Mouse (Mus musculus): ENCODE measurements at regions not wholly inside any gene's neighbourhood (a gene's known extent, or its start where the extent isn't known, plus 50 kb on each side); places are given as distances from the start of the nearest gene placed in this dataset.
A peak's percentile ranks its signal among the peaks of the same experiment; 100 is the strongest.

- 92% methylated on average over 3 of the region's 3 CpGs for WGBS
- Histone ChIP-seq H3K27ac (ENCODE audit: low read depth, low read length) (no peak overlapping the region), H3K9ac (ENCODE audit: low read length) (no peak overlapping the region), H3K9me3 (ENCODE audit: control insufficient read depth, low read length) (no peaks in the 10 kb centered on the region), H3K4me3 (ENCODE audit: low read depth, low read length) (no peak overlapping the region), H3K36me3 (ENCODE audit: control insufficient read depth, insufficient read depth, low read length) (no peaks in the 10 kb centered on the region), H3K4me2 (no peak overlapping the region), H3K27me3 (ENCODE audit: control insufficient read depth, insufficient read depth, low read length) (no peaks in the 10 kb centered on the region), H3K4me1 (ENCODE audit: control insufficient read depth, insufficient read depth, low read length) (peaks cover 3% of the 10 kb centered on the region; the same call in 1 of the 2 replicates)
- ATAC-seq (ENCODE audit: low FRiP score) (no peak), DNase-seq (ENCODE audit: low spot score, missing footprints) (no peak)
Measured at GRCm38 (mm10) chr13:47666470-47666869, 544.0 kb downstream of the Rnf144b start.

- DNase-seq (ENCODE audit: low spot score, missing footprints) (peak; percentile 99), ATAC-seq (ENCODE audit: low FRiP score) (peak; percentile 85)
- no peaks in the 10 kb centered on the region for H3K36me3 ChIP-seq (ENCODE audit: control insufficient read depth, insufficient read depth, low read length)
- 25% methylated on average over 13 of the region's 13 CpGs for WGBS
- peak overlapping the region; percentile 26; the same call in 1 of the 2 replicates for H3K4me2 ChIP-seq
- no peak overlapping the region for H3K9ac ChIP-seq (ENCODE audit: low read length)
- no peaks in the 10 kb centered on the region for H3K9me3 ChIP-seq (ENCODE audit: control insufficient read depth, low read length)
- H3K4me1 ChIP-seq (ENCODE audit: control insufficient read depth, insufficient read depth, low read length), result peaks cover 3% of the 10 kb centered on the region; the same call in 1 of the 2 replicates
- H3K27me3 ChIP-seq (ENCODE audit: control insufficient read depth, insufficient read depth, low read length), result no peaks in the 10 kb centered on the region
- H3K27ac ChIP-seq (ENCODE audit: low read depth, low read length), result no peak overlapping the region
- no peak overlapping the region for H3K4me3 ChIP-seq (ENCODE audit: low read depth, low read length)
Measured at GRCm38 (mm10) chr13:47666956-47667701, 544.7 kb downstream of the Rnf144b start.

DNA sequence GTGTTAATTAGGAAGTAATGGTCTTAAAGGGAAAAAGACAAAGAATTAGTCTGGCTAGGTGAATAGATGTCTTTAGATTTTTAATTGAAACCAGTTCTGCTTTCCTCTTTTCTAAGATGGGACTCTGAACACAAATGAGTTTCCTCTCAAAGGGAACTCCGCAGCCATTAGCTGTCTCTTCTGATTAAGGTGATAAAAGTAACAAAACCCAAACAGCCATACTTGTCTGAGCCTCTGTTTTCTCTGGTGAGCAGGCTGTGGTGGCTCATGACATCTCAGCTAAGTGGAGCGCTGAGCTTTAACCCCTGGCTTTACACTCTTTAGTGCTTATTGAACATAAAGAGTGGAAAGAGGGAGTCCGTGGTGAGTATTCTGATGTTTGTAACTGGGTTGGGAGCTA is 565.7 kb downstream of the Rnf144b start:
- H3K9ac ChIP-seq (ENCODE audit: low read length), result no peak overlapping the region
- no peak overlapping the region for H3K4me2 ChIP-seq
- no peak overlapping the region for H3K4me3 ChIP-seq (ENCODE audit: low read depth, low read length)
- WGBS, result 64% methylated on average over 3 of the region's 3 CpGs
- no peaks in the 10 kb centered on the region for H3K4me1 ChIP-seq (ENCODE audit: control insufficient read depth, insufficient read depth, low read length)
- ATAC-seq (ENCODE audit: low FRiP score) (no peak), DNase-seq (ENCODE audit: low spot score, missing footprints) (no peak)
- H3K9me3 ChIP-seq (ENCODE audit: control insufficient read depth, low read length), result no peaks in the 10 kb centered on the region
- H3K36me3 ChIP-seq (ENCODE audit: control insufficient read depth, insufficient read depth, low read length), result no peaks in the 10 kb centered on the region
- no peaks in the 10 kb centered on the region for H3K27me3 ChIP-seq (ENCODE audit: control insufficient read depth, insufficient read depth, low read length)
- H3K27ac ChIP-seq (ENCODE audit: low read depth, low read length), result no peak overlapping the region

- ATAC-seq (ENCODE audit: low FRiP score) (no peak), DNase-seq (ENCODE audit: low spot score, missing footprints) (no peak)
- Histone ChIP-seq H3K9ac (ENCODE audit: low read length) (no peak overlapping the region), H3K4me1 (ENCODE audit: control insufficient read depth, insufficient read depth, low read length) (no peaks in the 10 kb centered on the region), H3K36me3 (ENCODE audit: control insufficient read depth, insufficient read depth, low read length) (no peaks in the 10 kb centered on the region), H3K4me2 (no peak overlapping the region), H3K27me3 (ENCODE audit: control insufficient read depth, insufficient read depth, low read length) (no peaks in the 10 kb centered on the region), H3K9me3 (ENCODE audit: control insufficient read depth, low read length) (no peaks in the 10 kb centered on the region), H3K4me3 (ENCODE audit: low read depth, low read length) (no peak overlapping the region), H3K27ac (ENCODE audit: low read depth, low read length) (no peak overlapping the region)
- 87% methylated on average over 14 of the region's 14 CpGs for WGBS
Measured at GRCm38 (mm10) chr13:47693815-47694214, 567.2 kb upstream of the Id4 start.

- Histone ChIP-seq H3K4me1 (ENCODE audit: control insufficient read depth, insufficient read depth, low read length) (no peaks in the 10 kb centered on the region), H3K9ac (ENCODE audit: low read length) (no peak overlapping the region), H3K36me3 (ENCODE audit: control insufficient read depth, insufficient read depth, low read length) (no peaks in the 10 kb centered on the region), H3K4me2 (no peak overlapping the region), H3K9me3 (ENCODE audit: control insufficient read depth, low read length) (no peaks in the 10 kb centered on the region), H3K27ac (ENCODE audit: low read depth, low read length) (no peak overlapping the region), H3K27me3 (ENCODE audit: control insufficient read depth, insufficient read depth, low read length) (no peaks in the 10 kb centered on the region), H3K4me3 (ENCODE audit: low read depth, low read length) (no peak overlapping the region)
- no peak for ATAC-seq (ENCODE audit: low FRiP score)
- WGBS, result 83% methylated on average over 2 of the region's 2 CpGs
- no peak for DNase-seq (ENCODE audit: low spot score, missing footprints)
Measured at GRCm38 (mm10) chr13:47695877-47696276, 565.2 kb upstream of the Id4 start.

DNA sequence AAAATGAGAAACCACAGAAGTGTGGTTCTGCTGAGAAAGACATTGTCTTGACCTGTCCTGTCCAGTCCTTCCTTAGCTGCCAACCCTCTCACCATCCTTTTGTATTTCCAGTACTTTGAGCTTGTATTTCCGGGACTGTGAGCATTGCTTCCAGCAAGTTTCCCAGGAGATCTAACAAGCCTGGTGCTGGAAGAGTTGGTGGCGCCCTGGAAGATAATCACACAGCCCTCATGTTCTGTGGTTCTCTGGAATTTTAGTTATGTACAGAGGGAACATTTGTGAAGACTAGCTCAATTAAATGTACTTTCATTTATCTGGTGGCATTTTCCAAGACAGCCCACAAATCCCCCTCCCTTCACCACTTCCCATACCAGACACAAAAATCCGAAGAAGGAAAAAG is 560.5 kb upstream of the Id4 start:
- H3K4me3 ChIP-seq (ENCODE audit: low read depth, low read length), result no peak overlapping the region
- H3K27ac ChIP-seq (ENCODE audit: low read depth, low read length), result no peak overlapping the region
- no peaks in the 10 kb centered on the region for H3K9me3 ChIP-seq (ENCODE audit: control insufficient read depth, low read length)
- H3K9ac ChIP-seq (ENCODE audit: low read length), result no peak overlapping the region
- WGBS, result 72% methylated on average over 3 of the region's 3 CpGs
- DNase-seq (ENCODE audit: low spot score, missing footprints) (no peak), ATAC-seq (ENCODE audit: low FRiP score) (no peak)
- no peaks in the 10 kb centered on the region for H3K27me3 ChIP-seq (ENCODE audit: control insufficient read depth, insufficient read depth, low read length)
- no peak overlapping the region for H3K4me2 ChIP-seq
- no peaks in the 10 kb centered on the region for H3K36me3 ChIP-seq (ENCODE audit: control insufficient read depth, insufficient read depth, low read length)
- no peaks in the 10 kb centered on the region for H3K4me1 ChIP-seq (ENCODE audit: control insufficient read depth, insufficient read depth, low read length)

GRCm38 (mm10) chr13:47707961-47708609 is 552.9 kb upstream of the Id4 start:
- DNase-seq (ENCODE audit: low spot score, missing footprints) (no peak), ATAC-seq (ENCODE audit: low FRiP score) (no peak)
- no peak overlapping the region for H3K4me2 ChIP-seq
- no peak overlapping the region for H3K9ac ChIP-seq (ENCODE audit: low read length)
- no peaks in the 10 kb centered on the region for H3K4me1 ChIP-seq (ENCODE audit: control insufficient read depth, insufficient read depth, low read length)
- no peak overlapping the region for H3K4me3 ChIP-seq (ENCODE audit: low read depth, low read length)
- H3K36me3 ChIP-seq (ENCODE audit: control insufficient read depth, insufficient read depth, low read length), result no peaks in the 10 kb centered on the region
- H3K9me3 ChIP-seq (ENCODE audit: control insufficient read depth, low read length), result no peaks in the 10 kb centered on the region
- no peaks in the 10 kb centered on the region for H3K27me3 ChIP-seq (ENCODE audit: control insufficient read depth, insufficient read depth, low read length)
- no peak overlapping the region for H3K27ac ChIP-seq (ENCODE audit: low read depth, low read length)
- 61% methylated on average over 18 of the region's 18 CpGs for WGBS

DNA sequence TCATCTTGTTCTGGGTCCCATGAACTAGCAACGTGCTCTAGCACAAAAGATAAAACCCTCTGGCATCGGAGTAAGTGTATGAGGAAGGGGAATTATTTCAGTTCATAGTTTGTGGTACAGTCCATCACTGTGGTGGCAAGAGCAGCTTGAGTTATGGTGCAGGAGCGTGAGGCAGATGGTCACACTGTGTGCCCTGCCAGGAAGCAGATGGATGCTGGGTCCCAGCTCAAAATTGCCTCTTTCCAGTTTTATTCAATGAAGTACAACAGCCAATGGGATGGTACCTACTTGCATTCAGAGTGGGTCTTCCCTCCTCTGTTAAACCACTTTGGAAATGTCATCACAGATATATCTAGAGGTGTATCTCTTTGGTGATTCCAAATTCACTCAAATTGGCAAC is 551.7 kb upstream of the Id4 start:
- H3K27me3 ChIP-seq (ENCODE audit: control insufficient read depth, insufficient read depth, low read length), result no peaks in the 10 kb centered on the region
- ATAC-seq (ENCODE audit: low FRiP score), result no peak
- no peaks in the 10 kb centered on the region for H3K9me3 ChIP-seq (ENCODE audit: control insufficient read depth, low read length)
- no peak for DNase-seq (ENCODE audit: low spot score, missing footprints)
- no peak overlapping the region for H3K4me2 ChIP-seq
- 94% methylated on average over 3 of the region's 3 CpGs for WGBS
- no peak overlapping the region for H3K4me3 ChIP-seq (ENCODE audit: low read depth, low read length)
- H3K9ac ChIP-seq (ENCODE audit: low read length), result no peak overlapping the region
- H3K27ac ChIP-seq (ENCODE audit: low read depth, low read length), result no peak overlapping the region
- H3K4me1 ChIP-seq (ENCODE audit: control insufficient read depth, insufficient read depth, low read length), result no peaks in the 10 kb centered on the region
- H3K36me3 ChIP-seq (ENCODE audit: control insufficient read depth, insufficient read depth, low read length), result no peaks in the 10 kb centered on the region

- Histone ChIP-seq H3K4me3 (ENCODE audit: low read depth, low read length) (no peak overlapping the region), H3K36me3 (ENCODE audit: control insufficient read depth, insufficient read depth, low read length) (no peaks in the 10 kb centered on the region), H3K27me3 (ENCODE audit: control insufficient read depth, insufficient read depth, low read length) (no peaks in the 10 kb centered on the region), H3K9me3 (ENCODE audit: control insufficient read depth, low read length) (no peaks in the 10 kb centered on the region), H3K9ac (ENCODE audit: low read length) (no peak overlapping the region), H3K4me2 (no peak overlapping the region), H3K27ac (ENCODE audit: low read depth, low read length) (no peak overlapping the region), H3K4me1 (ENCODE audit: control insufficient read depth, insufficient read depth, low read length) (no peaks in the 10 kb centered on the region)
- WGBS, result 87% methylated on average over 4 of the region's 4 CpGs
- no peak for ATAC-seq (ENCODE audit: low FRiP score)
- no peak for DNase-seq (ENCODE audit: low spot score, missing footprints)
Measured at GRCm38 (mm10) chr13:47712507-47712906, 548.5 kb upstream of the Id4 start.

All from midbrain, embryonic 11.5 days (tissue).